Mouse (Mus musculus) T-helper 2 cell (primary cell): ENCODE results near the gene Igsf3.
"Not testable (repeated sequence)": the region's sequence is repeated elsewhere in the genome, so short reads cannot be mapped to it uniquely, and the experiment has no call there.

ENCODE experiments used
- in situ Hi-C: fragments of 300-600 bp; cut with MboI, MseI; formaldehyde crosslinking; loops from one replicate; pipeline ENCODE4 v1.15.1; 2025; ENCODE audit warnings: high pct_unique_total_duplicates

Gene Igsf3

GRCm38 (mm10) chr3:101404620-101405415 lies 27.9 kb downstream of the Igsf3 start:
- in situ Hi-C loops: no loop called here

GRCm38 (mm10) chr3:101405495-101405894 lies 28.6 kb downstream of the Igsf3 start:
- in situ Hi-C loops: no loop called here

GRCm38 (mm10) chr3:101406097-101406496 lies 29.2 kb downstream of the Igsf3 start:
- in situ Hi-C loops: no loop called here

DNA sequence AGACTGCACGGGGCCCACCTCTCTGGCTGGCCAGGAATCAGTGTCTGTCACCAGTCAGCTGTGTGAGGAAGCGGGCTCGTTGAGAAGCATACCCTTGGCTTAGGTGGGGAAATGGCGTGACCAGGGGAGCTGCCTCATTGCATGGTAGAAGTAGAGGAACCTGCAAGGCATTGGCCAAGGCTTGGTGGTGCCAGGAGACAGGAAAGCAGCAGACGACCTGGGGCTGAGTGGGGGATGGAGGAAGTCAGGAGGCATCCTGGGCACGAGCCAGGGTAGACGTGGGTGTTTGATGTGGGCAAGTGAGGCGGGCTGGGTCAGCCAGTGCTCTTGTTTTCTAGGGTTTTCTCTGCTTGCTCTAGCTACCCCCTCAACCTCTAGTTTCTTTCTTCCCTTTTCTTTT lies 30.7 kb downstream of the Igsf3 start:
- in situ Hi-C loops: no loop called here

DNA sequence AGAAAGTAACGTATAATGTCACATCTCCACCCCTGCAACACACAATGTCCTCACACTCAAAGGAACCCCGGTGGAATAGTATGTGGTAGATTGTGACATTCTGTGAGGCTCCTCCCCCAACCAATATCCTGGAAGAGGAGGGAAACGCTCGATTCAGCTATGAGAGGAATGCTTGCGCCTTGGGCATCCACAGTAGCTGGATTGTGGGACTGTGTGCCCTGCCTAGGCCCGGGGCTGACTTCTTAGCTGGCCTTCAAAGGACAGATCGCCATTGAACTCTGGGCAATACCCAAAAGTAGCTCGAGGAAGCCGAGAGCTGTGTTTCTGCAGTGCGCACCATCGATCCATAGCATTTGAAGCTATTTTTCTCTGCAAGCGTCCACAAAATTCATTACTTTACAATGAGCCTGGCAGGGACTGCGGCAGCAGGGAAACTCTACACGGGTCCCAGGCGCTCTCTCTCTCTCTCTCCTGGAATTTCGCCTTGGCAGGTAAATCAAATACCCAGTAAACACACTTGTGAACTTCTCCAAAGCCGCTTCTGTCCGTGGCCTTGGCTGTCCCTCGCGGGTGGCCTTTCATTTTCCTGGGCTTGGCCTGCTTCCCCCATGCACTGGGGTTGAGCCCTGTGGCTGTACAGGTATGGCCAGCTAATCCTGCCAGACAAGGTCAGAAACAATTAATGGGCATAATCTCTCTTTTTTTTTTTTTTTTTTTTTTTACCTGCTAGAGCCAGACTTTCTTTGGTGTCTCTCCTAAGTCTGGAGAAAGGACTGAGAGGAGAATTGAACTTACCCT lies 32.3 kb downstream of the Igsf3 start:
- in situ Hi-C loops: no loop called here

DNA sequence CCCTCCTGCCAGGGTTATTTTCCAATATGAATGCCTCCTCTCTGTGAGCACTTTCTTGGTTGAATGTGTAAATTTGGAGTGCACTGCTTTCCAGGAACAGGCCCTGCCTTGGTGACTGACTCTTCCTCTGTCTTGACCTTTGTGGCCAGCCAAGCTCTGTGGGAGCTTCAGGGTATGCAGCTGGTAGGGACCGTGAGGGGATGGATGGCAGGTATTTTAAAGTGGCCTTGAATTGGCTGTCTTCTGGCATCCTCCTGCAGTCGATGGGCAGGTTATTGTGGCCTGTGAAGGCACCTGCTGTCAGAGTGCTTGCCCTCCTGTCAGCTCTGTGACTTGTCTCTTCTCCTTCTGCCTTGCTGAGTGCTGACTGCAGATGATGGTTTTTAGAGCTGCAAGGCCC lies 33.3 kb downstream of the Igsf3 start:
- in situ Hi-C loops: no loop called here

GRCm38 (mm10) chr3:101410745-101411144 lies 33.9 kb downstream of the Igsf3 start:
- in situ Hi-C loops: no loop called here

DNA sequence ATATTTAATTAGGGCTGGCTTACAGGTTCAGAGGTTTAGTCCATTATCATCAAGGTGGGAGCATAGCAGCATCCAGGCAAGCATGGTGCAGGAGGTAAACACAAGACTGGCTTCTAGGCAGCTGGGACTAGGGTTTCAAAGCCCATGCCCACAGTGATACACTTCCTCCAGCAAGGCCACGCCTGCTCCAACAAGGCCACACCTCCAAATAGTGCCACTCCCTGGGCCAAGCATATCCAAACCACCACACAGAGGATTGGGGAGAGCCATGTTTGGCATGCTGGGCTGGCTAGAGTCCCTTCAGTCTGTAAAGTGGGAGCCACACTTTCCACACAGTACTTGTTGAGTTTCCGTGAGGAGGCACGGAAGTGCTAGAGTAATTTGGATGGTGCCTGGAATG lies 34.7 kb downstream of the Igsf3 start:
- in situ Hi-C loops: no loop called here

- in situ Hi-C loops: no loop called here
Observed at GRCm38 (mm10) chr3:101412115-101412514, 35.2 kb downstream of the Igsf3 start.

DNA sequence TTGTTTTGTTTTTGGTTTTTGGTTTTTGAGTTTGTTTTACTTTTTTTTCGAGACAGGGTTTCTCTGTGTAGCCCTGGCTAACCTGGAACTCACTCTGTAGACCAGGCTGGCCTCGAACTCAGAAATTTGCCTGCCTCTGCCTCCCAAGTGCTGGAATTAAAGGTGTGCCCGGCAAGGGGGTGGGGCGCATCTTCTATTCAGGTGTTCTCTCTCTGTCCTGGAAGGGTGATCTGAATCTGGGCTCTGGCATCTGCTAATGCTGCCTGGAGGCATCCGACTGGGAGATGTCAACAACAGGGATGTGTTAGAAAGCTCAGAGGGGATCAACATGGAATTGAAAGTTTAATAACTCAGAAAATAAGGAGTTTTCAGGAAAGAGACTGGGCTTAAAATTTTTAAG lies 36.1 kb downstream of the Igsf3 start:
- in situ Hi-C loops: not testable (repeated sequence)

- in situ Hi-C loops: no loop called here
Observed at GRCm38 (mm10) chr3:101418740-101419652, 42.1 kb downstream of the Igsf3 start.

- in situ Hi-C loops: no loop called here
Observed at GRCm38 (mm10) chr3:101419653-101419994, 42.7 kb downstream of the Igsf3 start.

DNA sequence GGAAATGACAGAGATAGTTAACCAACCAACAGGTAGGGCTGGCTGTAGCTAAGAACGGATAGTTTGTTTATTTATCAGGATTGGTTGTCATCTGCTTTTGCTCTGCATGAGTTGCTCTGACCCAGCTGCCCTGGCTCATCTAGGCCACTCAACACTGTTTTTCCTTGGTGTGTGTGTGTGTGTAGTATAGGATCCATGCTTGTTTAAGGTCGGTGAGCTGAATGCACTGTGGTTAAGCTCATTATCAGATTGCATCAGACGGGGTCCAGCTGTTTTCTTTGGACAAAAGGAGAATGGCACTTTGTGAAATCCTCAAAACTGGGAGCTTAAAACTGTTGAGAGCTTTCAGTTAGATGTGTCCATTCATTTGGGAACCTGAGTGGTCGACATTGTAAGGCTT lies 46.3 kb downstream of the Igsf3 start:
- in situ Hi-C loops: no loop called here

GRCm38 (mm10) chr3:101424295-101424885 lies 47.5 kb downstream of the Igsf3 start:
- in situ Hi-C loops: no loop called here

DNA sequence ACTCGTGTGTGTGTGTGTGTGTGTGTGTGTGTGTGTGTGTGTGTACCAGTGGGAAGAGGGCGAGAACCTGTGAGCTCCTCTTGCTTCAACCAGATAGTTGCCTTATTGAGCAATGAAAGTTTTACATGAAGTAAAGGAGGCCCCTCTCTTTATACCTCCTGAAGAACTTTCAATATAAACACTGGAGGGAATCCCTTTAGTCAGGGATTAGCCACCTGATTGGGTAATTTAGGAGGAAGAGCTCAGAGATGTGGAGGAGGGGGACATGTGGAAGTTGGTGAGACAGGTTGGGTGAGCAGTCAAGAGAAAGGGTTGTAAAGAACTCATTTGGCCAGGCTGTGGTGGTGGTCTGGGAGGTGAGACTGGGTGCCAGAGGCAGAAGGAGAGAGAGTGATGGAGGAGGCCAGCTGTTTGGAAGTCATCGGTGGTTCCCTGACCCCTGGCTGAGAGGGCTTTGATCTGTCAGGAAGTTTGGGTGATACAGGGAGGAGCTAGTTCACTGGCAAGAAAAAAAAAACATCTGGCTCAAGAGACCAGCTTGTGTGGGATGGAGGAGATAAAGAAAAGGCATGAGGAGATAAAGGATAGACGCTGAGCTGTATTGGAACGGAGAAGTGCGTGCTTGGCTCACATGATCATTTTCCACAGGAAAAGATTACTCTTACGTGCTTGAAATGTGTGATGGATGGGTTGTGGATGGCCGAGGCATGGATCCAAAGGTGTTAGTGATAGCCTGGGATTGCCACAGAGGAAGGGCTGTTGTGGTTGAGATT lies 53.3 kb downstream of the Igsf3 start:
- in situ Hi-C loops: no loop called here

DNA sequence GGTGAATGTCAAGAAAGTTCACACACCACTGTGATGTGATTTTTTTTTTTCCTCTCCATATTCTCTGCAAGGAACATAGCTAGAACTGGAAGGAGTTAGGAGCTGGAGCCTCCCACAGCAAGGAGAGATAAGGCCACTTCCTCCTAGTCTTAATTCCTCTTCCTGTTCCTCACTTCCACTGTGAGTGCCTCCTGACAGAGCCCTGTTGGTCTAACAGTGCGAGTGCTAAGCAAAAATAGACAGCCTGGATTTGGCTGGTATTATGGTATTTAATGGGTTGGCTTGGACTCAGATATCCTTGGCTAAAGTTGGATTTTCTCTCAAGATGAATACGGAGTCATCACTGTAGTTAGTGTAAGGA lies 53.9 kb downstream of the Igsf3 start:
- in situ Hi-C loops: no loop called here

DNA sequence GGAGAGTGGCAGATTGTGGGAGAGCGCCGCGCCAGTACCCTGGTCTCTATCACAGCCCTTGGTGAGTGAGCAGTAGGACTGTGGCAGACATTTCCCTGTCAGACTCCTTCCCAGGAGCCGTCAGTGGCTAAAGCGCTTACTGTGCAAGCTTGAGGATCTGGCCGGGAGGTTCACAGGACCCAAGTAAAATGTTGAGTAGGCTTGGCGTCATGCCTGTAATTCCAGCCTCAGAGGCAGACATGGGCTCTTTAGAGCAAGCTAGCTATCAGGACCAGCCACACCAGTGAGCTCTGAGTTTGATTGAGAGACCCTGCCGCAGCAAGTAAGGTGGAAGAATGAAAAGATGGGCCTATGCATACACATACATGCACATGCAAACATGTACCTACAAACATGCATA lies 58.8 kb downstream of the Igsf3 start:
- in situ Hi-C loops: no loop called here

DNA sequence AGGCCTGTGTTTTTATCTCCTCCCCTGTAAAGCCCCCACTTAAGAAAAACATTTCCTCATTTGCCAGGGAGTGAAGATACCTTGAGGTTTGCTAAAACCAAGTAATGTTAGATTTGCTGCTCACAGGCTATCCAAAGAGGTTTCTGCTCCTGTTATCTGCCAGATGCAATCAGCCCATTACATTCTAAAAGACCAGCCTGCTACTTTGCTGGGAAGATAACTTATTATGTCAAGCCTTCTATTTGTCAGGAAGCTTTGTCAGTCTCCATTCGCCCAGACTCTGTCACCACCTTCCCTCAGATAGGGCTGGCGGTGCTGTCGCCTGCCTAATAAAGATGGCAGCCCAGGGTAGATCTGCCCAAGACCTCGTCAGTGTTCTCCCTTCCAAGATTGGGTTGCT lies 59.6 kb downstream of the Igsf3 start:
- in situ Hi-C loops: no loop called here

GRCm38 (mm10) chr3:101437021-101437563 lies 60.2 kb downstream of the Igsf3 start:
- in situ Hi-C loops: no loop called here

DNA sequence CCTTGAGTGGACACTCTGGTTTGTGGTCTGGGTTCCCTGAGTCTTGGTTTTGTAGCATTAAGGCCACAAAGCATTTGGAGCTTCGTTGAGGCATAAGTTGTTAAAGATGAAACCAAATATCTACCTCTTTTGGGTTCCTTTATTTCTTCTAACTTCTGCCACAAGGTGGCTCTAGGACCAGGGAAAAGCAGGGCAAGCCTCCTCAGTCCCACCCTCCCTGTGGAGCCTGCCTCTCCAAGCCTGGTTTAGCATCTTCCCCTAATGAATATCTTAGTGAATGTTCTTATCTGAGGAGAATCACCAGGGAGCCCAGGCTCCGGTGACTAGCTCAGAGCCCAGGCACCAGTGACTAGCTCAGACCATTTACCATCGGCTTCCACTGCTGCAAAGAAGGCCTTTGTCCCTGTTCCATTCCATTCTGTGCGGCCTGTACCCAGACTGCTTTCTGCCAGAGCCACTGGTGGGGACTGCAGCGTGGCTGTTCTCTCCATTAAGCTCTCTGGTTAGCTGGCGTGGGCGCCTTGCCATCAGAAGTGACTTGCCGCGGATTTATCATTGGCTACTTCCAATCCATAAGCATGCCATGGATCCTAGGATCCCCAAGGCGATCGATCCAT lies 66.5 kb downstream of the Igsf3 start:
- in situ Hi-C loops: no loop called here
